Mouse (Mus musculus) limb, embryonic 14.5 days (tissue): ENCODE measurements around the gene H2al2b. TPM values are rescaled to one million over a fixed set of nuclear protein-coding genes. Genes with fewer than 3 reads are reported as not detected.
"Not testable (repeated sequence)": the region's sequence is repeated elsewhere in the genome, so short reads cannot be mapped to it uniquely, and the experiment has no call there.

Experiments
- ATAC-seq: fragments of 200-750 bp; cut with Nextera tagmentation; 2 replicates; pipeline ENCODE4 v1.8.0; 2017; ENCODE audit warnings: low read depth, moderate number of reproducible peaks, moderate TSS enrichment; ENCODE audit not compliant: low FRiP score
- DNase-seq: peaks from one replicate; pipeline ENCODE4 v3.0.0-alpha.2; 2015; ENCODE audit warnings: low spot score
- H3K27ac ChIP-seq: fragments of 300-500 bp; sonication (generic); replicated peaks from 2 replicates; pipeline ENCODE4 v1.5.1; 2014; ENCODE audit warnings: low read depth, mild to moderate bottlenecking, low read length, moderate library complexity, mixed read lengths
- H3K27me3 ChIP-seq: fragments of 300-500 bp; sonication (generic); 2 replicates; pipeline ENCODE4 v1.6.1; 2014; ENCODE audit warnings: low read length, mixed read lengths; ENCODE audit not compliant: control insufficient read depth, insufficient read depth
- H3K36me3 ChIP-seq: fragments of 300-500 bp; sonication (generic); 2 replicates; pipeline ENCODE4 v1.6.1; 2014; ENCODE audit warnings: mild to moderate bottlenecking, low read length, moderate library complexity, mixed read lengths; ENCODE audit not compliant: control insufficient read depth, insufficient read depth
- H3K4me1 ChIP-seq: fragments of 300-500 bp; sonication (generic); 2 replicates; pipeline ENCODE4 v1.6.1; 2014; ENCODE audit warnings: antibody characterized with exemption, low read length, mixed read lengths; ENCODE audit not compliant: control insufficient read depth, insufficient read depth
- H3K4me2 ChIP-seq: fragments of 300-500 bp; sonication (generic); replicated peaks from 2 replicates; pipeline ENCODE4 v1.6.1; 2014; ENCODE audit warnings: low read depth, mild to moderate bottlenecking, low read length, moderate library complexity; ENCODE audit not compliant: severe bottlenecking
- H3K4me3 ChIP-seq: fragments of 300-500 bp; sonication (generic); replicated peaks from 2 replicates; pipeline ENCODE4 v1.5.1; 2014; ENCODE audit warnings: low read length
- H3K9ac ChIP-seq: fragments of 300-500 bp; sonication (generic); 2 replicates; pipeline ENCODE4 v1.6.1; 2014; ENCODE audit warnings: mild to moderate bottlenecking, low read depth, low read length, moderate library complexity; ENCODE audit not compliant: severe bottlenecking
- H3K9me3 ChIP-seq: fragments of 300-500 bp; sonication (generic); 2 replicates; pipeline ENCODE4 v1.6.1; 2016; ENCODE audit warnings: low read length; ENCODE audit not compliant: control insufficient read depth
- WGBS: fragments of 180-500 bp; shearing (Covaris S2); extraction: QIAGEN DNeasy Blood & Tissue Kit; methylation state at CpG from one replicate; pipeline ENCODE4 v1.1.7; 2014; 5-methylcytosine and 5-hydroxymethylcytosine counted together
- polyA plus RNA-seq, 2 experiments: library from polyadenylated mRNA; depleted of rRNA in 1 of 2; stranded (reverse) in 1 of 2; unstranded in 1 of 2; fragments of >200 nt; fragmentation: Nextera tagmentation in 1 of 2; extraction: Ambion mirVana in 1 of 2; gene quantifications; 2 replicates each; pipeline versions ENCODE4 v1.2.1 to v1.2.3; 2012 to 2014

H2al2b gene
- not detected in 2 replicates for polyA plus RNA-seq (2012; rRNA removed)
- polyA plus RNA-seq (2014; fragmentation: Nextera tagmentation; extraction: Ambion mirVana) = not detected in 2 replicates

GRCm38 (mm10) chrY:2720574-2720973, at the start of gene H2al2b:
TSS of gene H2al2b (minus strand) at chrY:2720674.
- not testable (repeated sequence) for H3K27me3 ChIP-seq, H3K9me3 ChIP-seq, H3K27ac ChIP-seq, H3K36me3 ChIP-seq, DNase-seq, H3K4me1 ChIP-seq, H3K4me3 ChIP-seq, H3K9ac ChIP-seq, H3K4me2 ChIP-seq, ATAC-seq
- no CpG with 5 or more reads among the region's 4 CpGs for WGBS

Other genes starting within 250 kb of the H2al2b start
- gene H2al2c, start 121.6 kb downstream of the H2al2b start, polyA plus RNA-seq (2012; rRNA removed) = not detected in 2 replicates
- gene H2al2c, start 121.6 kb downstream of the H2al2b start, polyA plus RNA-seq (2014; fragmentation: Nextera tagmentation; extraction: Ambion mirVana) = not detected in 2 replicates
- not detected in 2 replicates for gene Sry, start 57.0 kb downstream of the H2al2b start, polyA plus RNA-seq (2012; rRNA removed)
- gene Sry, start 57.0 kb downstream of the H2al2b start, polyA plus RNA-seq (2014; fragmentation: Nextera tagmentation; extraction: Ambion mirVana) = not detected in 2 replicates
- gene Gm4064, start 75.5 kb upstream of the H2al2b start, polyA plus RNA-seq (2012; rRNA removed) = not detected in 2 replicates
- not detected in 2 replicates for gene Gm4064, start 75.5 kb upstream of the H2al2b start, polyA plus RNA-seq (2014; fragmentation: Nextera tagmentation; extraction: Ambion mirVana)
- gene Rbmy, start 110.0 kb upstream of the H2al2b start, polyA plus RNA-seq (2012; rRNA removed) = not detected in 2 replicates
- not detected in 2 replicates for gene Rbmy, start 110.0 kb upstream of the H2al2b start, polyA plus RNA-seq (2014; fragmentation: Nextera tagmentation; extraction: Ambion mirVana)
- gene Gm10256, start 110.0 kb upstream of the H2al2b start, polyA plus RNA-seq (2012; rRNA removed) = not detected in 2 replicates
- gene Gm10256, start 110.0 kb upstream of the H2al2b start, polyA plus RNA-seq (2014; fragmentation: Nextera tagmentation; extraction: Ambion mirVana) = not detected in 2 replicates
- gene Gm10352, start 180.3 kb upstream of the H2al2b start, polyA plus RNA-seq (2012; rRNA removed) = not detected in 2 replicates
- gene Gm10352, start 180.3 kb upstream of the H2al2b start, polyA plus RNA-seq (2014; fragmentation: Nextera tagmentation; extraction: Ambion mirVana) = not detected in 2 replicates
- not detected in 2 replicates for gene Gm29289, start 211.9 kb upstream of the H2al2b start, polyA plus RNA-seq (2012; rRNA removed)
- gene Gm29289, start 211.9 kb upstream of the H2al2b start, polyA plus RNA-seq (2014; fragmentation: Nextera tagmentation; extraction: Ambion mirVana) = not detected in 2 replicates